Mouse (Mus musculus): ENCODE data around the gene Chchd1.

Chchd1 gene

DNA sequence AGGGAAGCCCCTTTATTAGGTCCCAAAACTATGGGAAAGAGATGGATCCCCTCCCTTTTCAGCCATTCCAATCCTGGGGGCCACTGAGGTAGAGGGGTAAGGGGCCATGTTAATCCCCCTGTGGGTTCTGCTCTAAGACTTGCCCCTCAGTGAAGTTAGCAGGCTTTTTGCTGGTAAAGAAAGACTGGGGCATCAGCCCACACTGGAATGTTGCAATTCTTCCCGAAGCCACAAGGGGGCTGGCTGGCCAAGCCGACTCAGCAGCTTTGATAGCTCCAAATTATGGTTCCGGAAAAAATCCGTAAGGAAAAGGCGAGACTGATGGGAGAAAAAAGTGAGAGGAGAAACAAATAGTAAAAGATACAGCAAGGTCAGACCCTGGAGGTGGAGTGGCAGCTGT, 21.2 kb downstream of the Chchd1 start:
- DNase-seq (ENCODE audit: low read depth, low spot score): peak; percentile 69

DNA sequence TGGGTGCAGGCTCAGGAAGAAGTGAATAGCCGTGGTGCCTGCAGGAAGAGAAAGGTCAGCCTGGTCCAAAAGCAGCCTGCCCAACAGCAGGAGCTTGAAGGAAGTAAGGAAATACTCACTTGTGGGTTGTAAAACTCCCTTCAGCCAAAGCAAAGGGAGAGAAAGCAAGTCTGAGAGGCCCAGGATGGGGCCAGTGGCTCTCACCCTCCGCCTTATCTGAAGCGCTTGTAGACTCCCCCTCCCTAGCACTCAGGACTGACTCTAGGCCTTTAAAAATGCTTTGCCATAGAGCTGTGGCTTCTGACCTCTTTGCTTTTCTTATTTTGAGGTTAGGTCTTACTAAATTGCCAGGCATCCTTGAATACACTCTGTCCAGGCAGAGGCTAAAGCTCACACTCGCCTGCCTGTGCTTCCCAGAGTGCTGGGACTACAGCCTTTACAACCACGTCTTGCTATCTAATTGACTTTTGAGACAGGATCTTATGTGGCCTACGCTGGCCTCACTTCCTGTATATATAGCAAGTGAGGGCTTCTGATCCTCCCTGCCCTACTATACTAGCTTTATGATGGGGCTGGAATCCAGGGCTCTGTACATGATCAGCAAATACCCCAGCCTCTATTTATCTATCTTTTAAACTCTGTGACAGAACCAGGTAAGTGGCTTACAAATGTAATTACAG, 23.0 kb downstream of the Chchd1 start:
- no peak for DNase-seq (ENCODE audit: low read depth, low spot score)

DNA sequence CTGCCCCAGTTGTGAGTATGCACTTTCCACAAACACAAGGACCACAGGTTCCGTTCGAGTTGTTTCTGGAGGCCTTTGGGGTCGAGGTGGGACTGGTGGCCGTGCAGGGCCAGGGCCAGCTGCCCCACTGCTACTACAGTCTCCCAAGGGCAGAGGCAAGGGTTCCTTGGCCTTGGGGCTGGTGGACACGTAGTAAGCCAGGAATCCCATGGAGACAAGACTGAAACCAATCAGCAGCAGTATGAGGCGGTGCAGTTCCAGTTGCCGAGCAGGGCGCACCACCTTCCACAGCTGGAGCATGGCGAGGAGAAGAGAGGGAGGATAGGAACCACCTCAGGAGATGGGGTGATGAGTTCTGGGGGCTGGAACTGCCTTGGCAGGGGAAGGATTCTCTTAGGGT, 27.1 kb downstream of the Chchd1 start:
- DNase-seq (ENCODE audit: low read depth, low spot score): no peak

DNA sequence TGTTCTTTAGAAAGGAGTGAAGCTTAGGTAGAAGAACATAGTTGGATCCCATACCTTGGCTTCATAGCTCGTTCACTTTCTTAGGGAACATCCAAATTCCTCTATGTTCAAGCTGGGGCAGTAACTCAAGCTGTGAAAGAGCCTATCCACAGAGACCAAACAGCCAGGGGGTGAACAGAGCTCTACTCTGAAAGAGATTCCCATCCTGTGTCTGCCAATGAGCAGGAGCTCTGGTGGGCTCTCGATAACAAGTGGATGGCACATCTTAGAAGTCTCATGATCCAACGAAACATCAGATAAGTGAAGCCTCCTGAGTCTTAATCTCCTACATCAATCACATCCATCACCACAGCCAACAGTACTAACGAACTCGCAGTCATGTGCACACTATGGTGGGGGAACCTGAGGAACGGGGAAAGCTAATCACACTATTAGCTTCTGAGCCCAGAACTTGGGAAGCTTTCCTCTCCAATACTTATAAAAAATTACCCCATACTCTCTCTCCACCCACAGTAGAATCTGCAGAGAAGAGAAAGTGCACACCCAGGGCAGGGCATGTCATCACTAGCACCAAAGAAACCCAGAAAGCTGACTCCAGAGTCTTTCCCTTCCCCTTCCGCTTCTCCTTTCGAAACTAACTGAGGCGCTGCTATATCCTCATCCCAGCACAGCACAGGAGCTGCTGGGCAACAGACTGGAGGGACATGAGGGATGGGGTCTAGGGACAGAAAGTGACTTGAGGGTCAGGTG, 28.2 kb downstream of the Chchd1 start:
- no peak for DNase-seq (ENCODE audit: low read depth, low spot score)

DNA sequence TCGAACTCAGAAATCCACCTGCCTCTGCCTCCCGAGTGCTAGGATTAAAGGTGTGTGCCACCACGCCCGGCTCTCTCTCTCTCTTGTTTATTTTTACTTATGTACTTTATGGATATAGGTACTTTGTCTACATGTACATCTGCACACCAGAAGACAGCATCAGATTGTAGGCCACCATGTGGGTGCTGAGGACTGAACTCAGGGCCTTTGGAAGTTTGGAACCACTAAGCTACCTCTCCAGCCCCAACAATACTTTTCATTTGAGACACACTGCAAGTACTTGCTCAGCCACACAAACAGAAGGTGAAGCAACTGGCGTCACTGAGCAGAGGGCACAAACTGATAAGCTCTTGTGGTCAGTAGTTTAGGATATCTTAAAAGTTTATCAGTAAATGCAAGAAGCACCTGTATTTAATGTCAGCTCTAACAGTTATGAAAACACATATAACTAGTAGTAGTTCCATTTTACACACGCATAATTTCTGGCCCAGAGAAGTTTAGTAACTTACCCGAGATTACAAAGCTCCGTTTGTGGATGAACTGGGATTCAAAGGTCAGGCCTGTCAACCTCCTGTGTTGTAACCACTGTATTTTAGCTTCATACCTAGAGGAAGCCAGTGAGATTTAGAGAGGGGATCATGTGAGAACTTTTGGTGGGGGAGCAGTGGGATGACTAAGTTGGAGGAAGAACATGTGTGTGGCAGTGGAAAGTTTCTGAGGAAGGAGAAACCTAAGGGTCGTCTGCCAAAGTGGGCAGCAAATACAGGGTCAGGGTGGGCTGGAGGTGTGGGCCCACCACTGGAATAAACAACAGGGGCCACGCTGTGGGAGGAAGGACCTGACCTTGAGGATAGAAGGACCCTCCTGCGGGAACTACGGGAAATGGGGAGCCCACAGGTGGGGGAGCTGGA, 30.5 kb downstream of the Chchd1 start:
- peak; percentile 42 for DNase-seq (ENCODE audit: low read depth, low spot score)

DNA sequence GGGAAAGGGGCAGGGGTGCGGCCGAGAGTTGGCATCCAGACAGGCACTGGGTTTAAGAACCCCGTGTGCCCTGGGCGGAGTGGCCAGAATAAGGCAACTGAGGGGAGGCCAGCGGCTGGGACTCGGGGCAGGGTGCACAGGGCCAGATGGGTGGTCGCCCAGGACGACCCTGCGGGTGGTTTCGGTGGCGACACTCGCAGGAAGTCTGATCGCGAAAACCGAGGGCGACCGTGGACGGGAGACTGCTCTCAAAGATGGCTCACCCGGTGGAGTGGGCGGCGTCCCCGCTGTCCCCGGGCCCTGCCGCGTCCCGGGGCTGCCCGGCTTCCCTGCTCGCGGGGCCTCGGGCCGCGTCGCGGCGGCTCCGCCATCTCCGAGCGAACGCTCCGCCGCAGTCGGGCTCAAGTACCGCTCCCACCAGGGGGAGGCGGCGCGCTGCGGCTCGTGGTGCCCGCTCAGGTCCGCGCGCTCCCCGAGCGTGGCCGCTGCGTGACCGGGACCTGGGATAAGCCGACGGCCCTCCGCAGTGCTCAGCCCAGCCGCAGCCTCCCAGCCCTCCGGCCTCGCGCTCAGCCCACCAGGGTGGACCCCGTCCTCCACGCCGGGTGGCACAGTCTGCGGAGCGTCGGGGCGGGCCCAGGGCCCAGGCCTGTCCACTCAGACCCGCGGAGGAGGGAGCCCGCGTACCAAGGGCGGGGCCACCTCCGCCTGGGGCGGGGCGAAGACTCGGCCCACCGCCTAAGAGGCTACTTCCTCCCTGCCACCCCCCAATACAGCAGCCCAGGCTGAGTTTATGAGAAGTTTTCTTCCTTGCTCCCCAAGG, 31.4 kb downstream of the Chchd1 start, which contains the start of gene Ndst2:
Gene Ndst2, minus strand, starts transcription at position 611 of the 823 bp plus-strand sequence.
- DNase-seq (ENCODE audit: low read depth, low spot score): peak; percentile 73

DNA sequence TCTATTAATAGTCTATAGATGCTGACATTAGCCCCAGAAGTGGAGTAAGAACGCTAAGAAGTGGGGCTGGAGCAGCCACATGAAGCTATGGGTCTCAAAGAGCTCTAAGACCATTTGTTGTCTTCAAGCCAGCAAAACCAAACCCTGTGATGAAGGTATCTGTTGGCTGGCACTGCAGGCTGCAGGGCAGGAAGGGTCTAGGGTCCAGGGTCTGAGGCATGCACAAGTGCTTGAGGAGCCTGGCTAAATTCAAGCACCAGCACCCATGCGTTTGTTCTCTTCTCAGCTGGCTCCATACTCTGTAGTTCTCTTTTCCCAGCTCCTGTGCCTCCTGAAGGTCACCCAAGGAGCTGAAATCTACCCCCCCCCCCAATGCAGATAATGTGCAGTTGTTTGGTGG, 32.2 kb downstream of the Chchd1 start:
- DNase-seq (ENCODE audit: low read depth, low spot score): no peak

DNA sequence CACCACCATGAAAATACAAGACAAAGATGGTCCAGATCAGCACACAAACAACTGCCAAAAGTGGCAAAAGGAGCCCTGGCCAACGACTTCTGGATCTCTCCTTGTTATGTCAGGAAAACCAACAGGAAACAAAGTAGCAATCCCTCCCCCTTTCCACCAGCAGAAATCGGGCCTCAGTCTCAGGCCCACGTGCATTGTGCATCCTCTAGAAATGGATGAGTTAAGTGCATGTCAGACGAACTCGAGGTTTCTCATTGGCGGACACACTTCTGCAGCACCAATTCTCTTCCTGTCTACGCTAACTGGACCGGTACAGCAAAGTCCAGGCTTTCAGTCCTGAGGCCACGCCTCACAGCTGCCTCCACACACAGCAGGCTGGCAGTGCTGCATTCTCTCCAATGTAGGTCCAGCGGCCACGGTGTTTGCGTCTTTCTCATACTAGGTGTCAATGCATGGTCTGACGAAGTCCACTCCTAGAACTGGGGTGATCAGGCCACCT, 33.1 kb downstream of the Chchd1 start:
- no peak for DNase-seq (ENCODE audit: low read depth, low spot score)

DNA sequence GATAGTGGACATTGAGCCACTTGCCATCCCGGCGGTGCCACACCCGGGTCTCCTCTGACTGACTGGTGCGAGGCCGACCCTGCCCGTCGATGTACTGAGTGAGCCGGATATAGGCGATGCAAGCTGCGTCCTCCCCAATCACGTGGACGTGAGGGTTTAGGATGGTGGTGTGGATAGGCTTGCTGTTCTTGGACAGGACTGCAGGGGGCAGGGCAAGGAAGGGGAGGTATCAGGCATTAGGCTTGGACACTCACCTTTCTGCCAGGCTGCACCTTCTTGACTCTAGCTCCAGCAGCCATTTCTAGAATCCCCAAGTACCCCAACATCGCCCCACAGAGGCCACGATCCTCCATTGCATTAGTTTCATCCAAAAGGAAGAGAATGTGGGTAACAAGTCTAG, 34.5 kb downstream of the Chchd1 start:
- peak; percentile 54 for DNase-seq (ENCODE audit: low read depth, low spot score)

DNA sequence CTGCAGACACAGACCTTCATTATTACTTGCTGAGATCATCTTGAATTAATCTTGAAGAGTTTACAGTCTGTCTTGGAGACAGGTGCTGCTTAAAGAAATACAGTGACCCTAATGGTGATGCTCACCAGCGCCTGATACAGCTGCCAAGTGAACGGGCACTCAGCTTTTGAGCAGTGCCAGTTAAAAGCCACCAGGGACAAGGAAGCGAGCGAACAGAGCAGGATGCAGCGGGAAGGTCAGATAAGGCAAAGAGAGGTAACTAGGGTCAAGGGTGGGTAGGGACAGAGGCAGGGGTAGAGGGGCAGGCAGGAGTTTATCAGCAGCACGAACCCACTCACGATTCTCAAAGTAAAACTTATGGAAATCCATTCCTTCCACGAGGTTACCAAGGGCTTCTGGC, 35.7 kb downstream of the Chchd1 start:
- no peak for DNase-seq (ENCODE audit: low read depth, low spot score)

DNA sequence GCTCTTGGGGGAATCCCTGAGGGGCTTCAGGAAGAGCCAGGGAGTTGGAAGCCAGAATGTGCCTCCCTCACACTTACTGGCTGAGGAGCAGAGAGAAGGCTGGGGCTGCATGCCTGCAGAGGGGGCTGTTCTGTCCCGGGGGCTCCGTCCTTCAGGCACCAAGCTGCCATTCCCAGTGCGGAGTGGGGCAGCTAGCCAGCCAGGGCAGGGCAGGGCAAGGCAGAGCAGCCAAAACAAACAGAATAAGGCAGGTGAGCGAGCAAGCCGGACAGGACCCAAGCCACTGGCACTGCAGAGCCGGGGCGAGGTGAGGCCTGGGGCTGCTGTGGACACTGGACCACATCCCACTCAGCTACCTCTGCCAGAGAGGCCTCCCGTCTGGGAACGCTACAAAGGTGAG, 38.5 kb downstream of the Chchd1 start:
- no peak for DNase-seq (ENCODE audit: low read depth, low spot score)

DNA sequence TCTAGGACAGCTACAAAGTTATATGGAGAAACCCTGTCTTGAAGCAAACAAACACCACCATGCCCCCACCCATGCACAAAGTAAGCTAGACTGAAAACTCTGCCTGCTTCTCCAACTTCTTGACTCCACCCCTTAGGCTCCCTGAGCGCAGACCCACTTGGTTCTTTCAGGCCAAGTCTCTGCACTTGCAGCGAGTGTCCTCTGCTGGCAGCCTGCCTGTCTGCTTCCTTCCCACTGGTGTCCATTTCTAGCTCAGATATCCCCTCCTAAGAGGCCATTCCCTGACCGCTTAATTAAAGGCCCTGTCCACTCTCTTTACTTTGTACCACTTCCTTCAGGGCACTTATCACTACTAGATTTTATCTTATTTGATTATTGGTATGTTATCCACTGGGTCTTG, 40.8 kb downstream of the Chchd1 start:
- no peak for DNase-seq (ENCODE audit: low read depth, low spot score)

DNA sequence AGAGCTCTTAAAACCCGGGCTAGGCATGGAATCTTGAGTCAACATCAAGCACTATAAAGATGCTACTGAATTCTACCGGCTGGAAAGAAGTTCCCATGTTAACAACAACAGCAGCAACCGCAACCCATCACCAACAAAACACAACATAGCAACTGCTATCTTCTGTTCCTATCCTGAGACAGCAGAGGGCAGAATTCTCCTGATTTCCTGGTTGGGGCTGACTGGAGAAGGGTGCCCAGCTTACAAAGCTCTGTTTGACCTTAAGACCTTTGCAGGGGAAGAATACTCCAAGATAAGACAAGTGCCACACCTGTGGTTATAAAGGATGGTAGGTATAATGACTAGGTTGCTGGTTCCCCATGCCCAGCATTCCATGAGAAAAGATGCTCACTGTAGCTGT, 44.1 kb downstream of the Chchd1 start:
- peak; percentile 14 for DNase-seq (ENCODE audit: low read depth, low spot score)

DNA sequence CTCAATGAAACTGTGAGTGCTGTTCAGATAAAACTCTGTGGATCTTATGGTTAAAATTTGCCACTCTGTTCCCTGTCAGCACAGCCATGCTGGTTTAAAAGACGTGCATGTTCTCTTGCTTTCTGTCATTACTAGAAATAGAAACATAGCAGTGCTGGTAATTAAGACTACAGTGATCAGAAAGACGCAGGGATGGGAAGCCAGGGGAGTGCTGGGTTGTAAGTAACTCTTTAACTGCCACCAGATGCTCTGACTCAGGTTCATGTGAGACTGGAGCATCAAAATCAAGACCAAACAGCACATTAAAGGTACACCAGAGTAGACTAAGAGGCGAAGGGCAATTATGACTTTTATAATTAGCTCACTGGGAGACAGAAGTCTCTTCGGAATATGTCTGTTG, 45.6 kb downstream of the Chchd1 start:
- DNase-seq (ENCODE audit: low read depth, low spot score): no peak

DNA sequence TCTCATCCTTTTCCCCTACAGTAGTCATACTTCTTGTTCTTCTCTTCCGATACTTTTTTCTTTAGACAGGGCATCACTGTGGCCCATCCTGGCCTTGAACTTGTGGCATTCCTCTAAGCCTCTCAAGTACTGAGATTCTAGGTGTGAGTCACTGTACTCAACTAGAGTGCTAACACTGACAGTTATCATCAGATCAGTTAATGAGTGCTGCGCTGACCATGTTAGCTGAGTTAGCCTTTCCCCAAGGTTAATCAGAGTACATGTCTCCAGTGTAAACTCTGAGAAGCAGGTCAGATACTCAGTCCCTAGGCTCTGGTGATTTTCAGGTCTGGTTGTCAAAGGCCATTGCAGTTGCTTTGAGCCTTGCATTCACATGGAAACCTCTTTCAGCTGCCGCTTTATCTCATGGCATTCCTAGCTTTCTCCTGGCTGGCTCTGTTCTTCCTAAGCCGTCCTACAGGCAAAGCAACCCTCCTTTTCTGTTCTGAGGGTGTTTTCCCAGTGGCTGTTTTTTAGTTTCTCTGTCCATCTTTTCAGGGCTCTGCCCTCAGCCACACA, 46.8 kb downstream of the Chchd1 start:
- DNase-seq (ENCODE audit: low read depth, low spot score): no peak

DNA sequence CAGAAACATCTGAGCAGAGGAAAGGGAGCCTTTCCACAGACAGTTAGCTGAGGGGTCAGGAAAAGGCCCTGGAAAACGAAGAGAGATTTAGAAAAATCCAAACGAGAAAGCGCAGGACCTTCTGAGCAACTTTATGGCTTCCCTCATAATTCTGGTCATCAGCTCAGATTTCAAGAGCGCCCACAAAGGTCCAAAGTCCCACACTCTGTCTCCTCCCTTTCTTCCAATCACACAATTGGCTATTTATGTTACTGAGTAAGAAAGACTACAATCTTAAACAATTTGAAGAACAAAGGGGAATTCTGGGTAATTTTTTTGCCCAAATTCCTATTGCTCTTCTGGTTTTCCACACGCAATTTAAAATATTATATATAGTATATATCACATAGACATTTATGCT, 47.7 kb downstream of the Chchd1 start:
- no peak for DNase-seq (ENCODE audit: low read depth, low spot score)

DNA sequence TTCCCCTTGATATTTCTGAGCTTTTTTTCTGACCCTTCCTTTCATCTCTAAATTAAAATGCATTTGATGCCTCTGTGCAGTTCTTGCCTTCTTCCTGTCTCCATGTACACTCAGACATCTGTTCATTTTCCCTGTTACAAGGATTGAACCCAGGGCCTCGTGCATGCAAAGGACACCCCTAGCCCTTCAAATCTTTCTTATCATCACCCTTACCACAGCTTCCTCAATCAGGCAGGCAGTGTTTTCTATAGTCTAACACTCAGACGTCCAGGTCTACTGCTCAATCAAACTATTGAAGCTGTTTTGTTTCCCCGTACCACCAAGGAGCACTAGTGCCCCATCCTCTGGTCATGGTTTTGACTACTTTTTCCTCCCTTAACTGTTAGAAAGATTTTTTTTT, 51.0 kb downstream of the Chchd1 start:
- no peak for DNase-seq (ENCODE audit: low read depth, low spot score)

Measured in 3T3-L1 (cell line).